Mouse (Mus musculus) kidney, adult 9 months (tissue): Measurements from ENCODE around the gene Gpr1.

ENCODE experiments used
- DNase-seq: peaks from one replicate; pipeline ENCODE4 v3.0.0; 2022

The Gpr1 gene

DNA sequence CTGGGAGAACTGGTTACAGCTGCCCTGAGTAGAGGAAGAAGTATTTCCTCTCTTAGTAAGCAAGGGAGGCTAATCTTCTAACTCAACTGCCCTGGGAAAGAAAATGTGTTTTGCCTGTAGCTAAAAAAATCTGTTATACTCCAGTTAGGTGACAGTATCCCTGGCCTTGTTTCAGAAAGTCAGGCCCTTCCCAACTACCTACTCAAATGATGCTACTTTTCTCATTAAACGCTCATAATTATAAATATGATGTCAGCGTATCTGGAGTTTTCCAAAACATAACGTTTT, at the start of gene Gpr1:
TSS of gene Gpr1 (minus strand) at position 273 of the 288 bp plus-strand sequence.
- no peak for DNase-seq

GRCm38 (mm10) chr1:63263671-63264070, 49.3 kb upstream of the Gpr1 start:
- DNase-seq: no peak

- no peak for DNase-seq
Observed at GRCm38 (mm10) chr1:63261041-63261590, 46.8 kb upstream of the Gpr1 start.

GRCm38 (mm10) chr1:63260742-63261033, 46.3 kb upstream of the Gpr1 start:
- no peak for DNase-seq

- no peak for DNase-seq
Observed at GRCm38 (mm10) chr1:63259916-63260741, 45.8 kb upstream of the Gpr1 start.

DNA sequence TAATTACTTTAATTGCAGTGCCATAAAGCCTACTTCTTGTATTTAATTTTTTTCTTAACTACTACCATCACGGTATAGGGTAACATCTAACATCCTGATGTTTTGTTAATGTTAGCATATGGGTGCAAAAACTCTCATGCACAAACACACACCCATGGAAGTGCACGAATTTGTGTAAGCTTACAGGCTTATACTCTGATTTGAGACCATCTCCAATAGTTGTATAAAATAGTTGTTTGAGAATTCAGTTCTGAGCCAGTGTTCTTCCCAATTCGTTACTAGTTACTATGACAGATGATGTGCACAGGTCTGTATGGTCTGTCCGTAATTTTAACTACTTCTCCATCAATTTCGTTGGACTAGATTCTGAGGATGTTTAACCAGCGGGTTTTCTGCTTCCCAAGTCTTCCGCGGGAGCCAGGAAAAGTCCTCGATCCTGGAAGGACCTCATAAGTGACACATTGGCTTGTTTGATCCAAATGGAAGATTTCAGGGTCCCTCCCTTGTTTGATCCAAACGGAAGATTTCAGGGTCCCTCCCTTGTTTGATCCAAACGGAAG, 45.0 kb upstream of the Gpr1 start:
- no peak for DNase-seq

- no peak for DNase-seq
Observed at GRCm38 (mm10) chr1:63258501-63258900, 44.2 kb upstream of the Gpr1 start.

- DNase-seq: no peak
Observed at GRCm38 (mm10) chr1:63256083-63256482, 41.7 kb upstream of the Gpr1 start.

DNA sequence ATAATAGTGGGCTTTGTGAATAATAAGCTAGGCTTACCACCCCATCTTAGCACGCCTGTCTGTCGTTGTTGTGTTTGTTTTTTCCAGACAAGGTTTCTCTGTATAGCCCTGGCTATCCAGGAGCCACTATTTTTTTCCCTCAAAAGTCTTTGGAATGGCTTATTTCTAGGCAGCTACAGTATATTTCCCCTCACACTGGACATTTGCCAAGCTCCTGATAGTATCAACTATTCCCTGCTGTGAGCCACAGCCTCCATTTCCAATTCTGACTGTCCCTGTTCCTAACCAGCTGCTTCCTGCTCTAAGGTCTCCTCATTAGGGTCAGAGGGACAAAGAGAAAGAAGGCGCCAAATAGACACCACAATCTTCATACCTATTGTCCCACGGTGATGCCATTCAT, 40.8 kb upstream of the Gpr1 start:
- no peak for DNase-seq

GRCm38 (mm10) chr1:63253291-63253690, 38.9 kb upstream of the Gpr1 start:
- DNase-seq: no peak

- DNase-seq: no peak
Observed at GRCm38 (mm10) chr1:63252351-63253209, 38.2 kb upstream of the Gpr1 start.

DNA sequence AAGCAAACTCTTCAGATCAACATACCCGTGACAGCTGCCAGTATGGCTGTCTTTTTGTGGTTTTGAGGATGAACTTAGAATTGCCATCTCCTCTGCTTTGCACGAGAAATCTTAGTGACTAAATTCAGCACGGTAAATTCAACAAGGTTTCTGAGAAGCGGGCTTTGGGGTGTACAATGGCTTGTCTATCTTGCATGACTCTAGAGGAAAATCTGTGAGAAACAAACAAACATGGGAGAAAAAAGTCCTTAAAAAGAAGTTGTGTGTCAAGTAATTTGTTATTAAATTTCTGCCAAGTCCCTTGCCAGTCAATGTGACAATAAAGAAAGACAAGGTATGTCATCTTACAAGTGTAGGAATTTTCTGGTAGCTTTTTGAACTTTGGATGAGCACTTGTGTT, 34.9 kb upstream of the Gpr1 start:
- DNase-seq: no peak

DNA sequence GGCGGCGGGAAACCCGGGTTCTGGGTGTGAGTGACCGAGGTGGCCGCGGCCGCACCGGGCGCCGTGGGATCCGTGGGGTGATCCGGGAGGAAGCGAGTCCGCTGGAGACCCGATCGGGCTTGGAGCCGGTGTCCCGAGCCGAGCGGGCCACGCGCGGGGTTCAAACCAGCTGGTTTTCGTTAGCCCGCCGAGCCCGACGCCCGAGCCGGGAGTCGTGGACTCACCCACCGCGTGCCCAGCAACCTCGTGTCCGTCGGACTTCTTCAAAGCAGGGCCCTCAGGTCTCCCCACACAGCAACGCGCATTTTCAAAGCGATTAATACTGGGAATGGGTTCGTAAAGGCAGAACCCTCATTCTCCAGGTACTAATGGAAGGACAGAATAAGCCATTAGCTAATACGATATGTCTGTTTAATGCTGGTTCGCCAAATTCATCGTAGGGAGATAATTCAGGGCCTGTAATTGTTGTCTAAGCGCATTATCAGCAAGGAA, 34.1 kb upstream of the Gpr1 start:
- DNase-seq: no peak

DNA sequence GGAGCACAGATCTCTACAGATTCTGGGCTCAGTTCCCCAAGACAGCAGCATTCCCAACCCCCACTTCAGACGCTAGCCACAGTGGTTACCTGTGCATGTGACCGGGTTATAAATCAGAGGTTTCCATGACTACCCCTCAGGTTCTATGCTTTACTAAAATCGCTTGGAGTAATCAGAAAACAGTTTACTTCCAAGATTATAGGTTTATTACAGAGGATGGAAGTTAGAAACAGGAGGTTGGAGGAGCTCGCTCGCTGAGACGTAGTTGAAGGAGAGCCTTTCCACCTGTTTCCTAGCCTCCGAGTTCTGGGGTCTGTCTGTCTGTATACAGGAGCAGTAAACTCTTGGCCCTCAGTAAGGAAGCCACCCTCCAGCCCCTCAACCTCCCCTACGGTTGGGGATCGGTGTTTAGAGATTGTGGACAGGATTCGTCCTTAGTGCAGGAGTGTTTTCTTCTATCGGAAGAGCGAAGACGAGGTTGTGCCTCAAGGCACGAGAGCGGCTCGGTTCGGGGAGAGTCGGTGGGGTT, 33.6 kb upstream of the Gpr1 start:
- DNase-seq: no peak

- DNase-seq: no peak
Observed at GRCm38 (mm10) chr1:63246862-63247521, 32.6 kb upstream of the Gpr1 start.

DNA sequence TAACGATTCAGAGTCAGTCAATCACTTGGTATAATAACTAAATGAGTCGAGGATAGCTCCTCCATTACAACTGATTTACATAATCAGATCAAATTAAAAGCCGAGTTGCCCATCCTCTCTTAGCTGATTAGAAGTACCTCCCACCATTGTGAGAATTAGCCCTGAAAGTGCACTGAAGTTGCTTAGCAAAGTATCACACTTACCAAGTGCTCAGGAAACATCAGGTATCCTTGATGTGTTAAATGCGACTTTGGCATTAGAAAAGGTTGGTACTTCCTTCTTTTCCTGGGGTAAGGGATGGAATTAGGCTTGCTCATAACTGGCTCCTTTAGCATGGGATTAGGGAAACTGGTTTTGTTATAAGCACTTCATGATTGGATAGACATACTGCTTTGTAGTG, 29.5 kb upstream of the Gpr1 start:
- no peak for DNase-seq

DNA sequence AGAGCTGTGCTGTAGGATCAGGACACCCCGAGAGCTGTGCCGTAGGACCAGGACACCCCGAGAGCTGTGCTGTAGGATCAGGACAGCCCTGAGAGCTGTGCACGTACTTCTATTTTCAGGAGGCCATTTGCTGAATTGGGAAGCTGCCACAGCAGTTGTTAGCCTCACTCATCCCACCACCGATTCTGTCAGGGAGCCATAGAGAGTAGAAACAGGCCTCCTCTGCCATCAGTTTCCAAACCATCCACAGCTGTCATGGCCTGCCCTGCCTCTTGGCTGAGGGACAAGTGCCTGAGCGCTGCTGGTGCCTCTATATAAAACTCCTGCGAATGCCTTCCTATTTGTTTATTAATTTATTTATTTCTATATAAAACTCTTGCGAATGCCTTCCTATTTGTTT, 25.4 kb upstream of the Gpr1 start:
- no peak for DNase-seq

DNA sequence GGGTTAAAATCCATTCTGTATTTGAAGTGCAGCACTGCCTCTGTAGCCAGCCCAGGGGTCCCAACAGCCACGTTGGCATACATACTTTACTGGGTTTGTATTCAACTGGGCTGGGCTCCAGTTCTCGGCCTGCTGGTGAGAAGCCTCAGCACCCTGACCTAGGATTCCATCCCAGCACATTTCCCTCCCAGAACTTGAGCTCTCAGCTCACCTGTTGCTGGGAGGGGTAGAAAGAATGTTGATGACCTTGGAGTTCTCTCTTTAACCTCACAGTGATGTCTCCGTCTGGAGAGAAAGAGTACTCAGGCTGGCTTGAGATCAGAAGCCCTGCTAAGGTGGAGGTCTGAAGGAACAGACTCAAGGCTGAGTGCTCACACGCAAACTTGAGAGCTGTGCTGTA, 25.0 kb upstream of the Gpr1 start:
- no peak for DNase-seq

- no peak for DNase-seq
Observed at GRCm38 (mm10) chr1:63237371-63237770, 23.0 kb upstream of the Gpr1 start.

DNA sequence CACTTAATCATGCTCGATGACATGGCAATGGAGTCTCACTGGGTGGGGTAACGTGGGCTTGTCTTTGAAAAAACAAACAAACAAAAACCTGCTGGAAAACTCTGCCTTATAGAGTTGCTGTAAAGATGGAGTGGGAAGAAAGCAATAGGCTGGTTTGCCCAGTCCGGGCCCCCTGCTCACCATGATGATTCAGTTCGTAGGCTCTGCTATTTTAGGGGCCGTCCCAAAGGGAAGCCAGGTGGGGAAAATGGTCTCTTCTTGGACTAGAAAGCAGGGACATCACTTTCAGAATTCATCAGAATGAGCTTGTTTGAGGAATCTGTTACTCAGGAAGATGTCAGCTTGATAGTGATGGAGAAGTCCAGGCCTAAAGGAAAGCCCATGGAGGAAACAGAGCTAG, 12.9 kb upstream of the Gpr1 start:
- no peak for DNase-seq

GRCm38 (mm10) chr1:63225890-63226289, 11.5 kb upstream of the Gpr1 start:
- DNase-seq: no peak

DNA sequence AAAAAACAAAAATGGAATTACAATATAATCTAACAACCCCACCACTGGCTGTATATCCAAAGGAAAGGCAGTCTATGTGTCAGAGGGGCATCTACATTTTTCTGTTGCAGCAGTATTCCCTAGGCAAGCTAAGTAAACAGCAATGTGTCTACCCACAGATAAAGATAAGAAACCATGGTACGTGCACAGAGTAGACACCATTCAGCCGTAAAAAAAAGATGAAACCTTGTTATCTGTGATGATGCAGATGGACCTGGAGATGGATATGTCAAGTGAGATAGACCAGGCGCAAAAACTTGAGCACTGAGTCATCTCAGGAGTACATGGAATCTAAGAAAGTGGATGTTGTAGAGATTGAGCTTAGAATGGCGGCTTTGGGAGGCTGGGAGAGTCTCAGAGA, 10.7 kb upstream of the Gpr1 start:
- no peak for DNase-seq

- no peak for DNase-seq
Observed at GRCm38 (mm10) chr1:63219277-63219676, 4.9 kb upstream of the Gpr1 start.
